Comparison of ENCODE assay signal across 9 mouse cellular contexts in genomic region chr1:158596726-158597448, GRCm38 (mm10).
DNase-seq lines count a peak whose midpoint lies in the region; ATAC-seq lines count a peak whose summit lies in the region.
"Had no signal": no experiment of that assay in that cellular context is flagged by ENCODE, and none has a peak within 500 bp of the region (broad histone marks: within the 10 kb centered on the region; RNA-seq: fewer than 3 reads in every experiment).

No protein-coding gene starts in this region.

- H3K27ac ChIP-seq in liver, embryonic 11.5 days (ENCODE audit: low read depth, low read length) = no peak overlapping the region
- H3K27ac ChIP-seq in neural tube, embryonic 13.5 days (replicated peaks) = no peak overlapping the region

- no peaks in the 10 kb centered on the region for H3K4me1 ChIP-seq in liver, embryonic 11.5 days (replicated peaks; ENCODE audit: control insufficient read depth, insufficient read depth, low read length)
- 0 out of 2 replicates have a peak, but pooled peaks cover 10% of the 10 kb centered on the region for H3K4me1 ChIP-seq in neural tube, embryonic 13.5 days (replicated peaks)

- no peak overlapping the region for H3K9ac ChIP-seq in liver, embryonic 11.5 days (ENCODE audit: low read depth, low read length)
- no peak overlapping the region for H3K9ac ChIP-seq in neural tube, embryonic 13.5 days

- DNase-seq in right cerebral cortex, adult 18-20 months = peak; percentile 34
- no peak for DNase-seq in right cerebral cortex, postnatal 25 days
- peak; percentile 80 for DNase-seq in embryo, embryonic 10 days (ENCODE audit: low spot score)
- DNase-seq in kidney, adult 9 months = peak; percentile 72
- DNase-seq in liver, embryonic 11.5 days (ENCODE audit: low spot score) = peak; percentile 35
- DNase-seq in natural killer cell, adult 2 months (ENCODE audit: low spot score in 2 of 2) = no peak

- H3K4me2 ChIP-seq in liver, embryonic 11.5 days = no peak overlapping the region
- H3K4me2 ChIP-seq in neural tube, embryonic 13.5 days = no peak overlapping the region

- 34% methylated on average over 16 of the region's 16 CpGs for WGBS in liver, embryonic 11.5 days
- 42% methylated on average over 16 of the region's 16 CpGs for whole genome bisulfite sequencing in neural tube, embryonic 13.5 days

- peak; percentile 59 for ATAC-seq in granulocyte monocyte progenitor cell, adult 5-6 weeks (replicated peaks; ENCODE audit: poor library complexity, severe bottlenecking)
- ATAC-seq in liver, embryonic 11.5 days (replicated peaks; ENCODE audit: low FRiP score) = peak; percentile 36; the same call in 1 of the 2 replicates
- peak; percentile 45; the same call in 1 of the 2 replicates for ATAC-seq in neural tube, embryonic 13.5 days (ENCODE audit: low read depth)

- no peak overlapping the region for H3K4me3 ChIP-seq in liver, embryonic 11.5 days (ENCODE audit: low read depth, low read length)
- no peak overlapping the region for H3K4me3 ChIP-seq in neural tube, embryonic 13.5 days

- no peaks in the 10 kb centered on the region for H3K9me3 ChIP-seq in liver, embryonic 11.5 days (ENCODE audit: control insufficient read depth, low read length)
- no peaks in the 10 kb centered on the region for H3K9me3 ChIP-seq in neural tube, embryonic 13.5 days

- no peaks in the 10 kb centered on the region for H3K36me3 ChIP-seq in liver, embryonic 11.5 days (ENCODE audit: control insufficient read depth, insufficient read depth, low read length)
- H3K36me3 ChIP-seq in neural tube, embryonic 13.5 days = peaks cover 35% of the 10 kb centered on the region
- H3K36me3 ChIP-seq: G1E had no signal

- H3K27me3 ChIP-seq in liver, embryonic 11.5 days (replicated peaks; ENCODE audit: control insufficient read depth, insufficient read depth, low read length) = no peaks in the 10 kb centered on the region
- no peaks in the 10 kb centered on the region for H3K27me3 ChIP-seq in neural tube, embryonic 13.5 days

Comparison
In these comparisons a context has a peak if more than half of its experiments do, and no peak if none do; other contexts are left out.
1. DNase-seq: peak in right cerebral cortex, adult 18-20 months (single experiment), embryo, embryonic 10 days (single experiment), kidney, adult 9 months (single experiment) and liver, embryonic 11.5 days (single experiment); none in right cerebral cortex, postnatal 25 days (single experiment) and natural killer cell, adult 2 months (0 of 2).
2. Peak in every context shown above with its lines, with median percentiles within 50 percentile points of each other: ATAC-seq.